Mouse (Mus musculus) E14TG2a.4 (cell line): ENCODE measurements around the gene Cds2.

Source experiments
- CTCF ChIP-seq: conservative IDR thresholded peaks from 2 replicates; pipeline ENCODE4 v1.5.1; 2014; ENCODE audit warnings: low read length
- POU5F1 ChIP-seq: IDR thresholded peaks from 2 replicates; pipeline ENCODE4 v1.6.1; 2014; ENCODE audit warnings: low read length, borderline replicate concordance

DNA sequence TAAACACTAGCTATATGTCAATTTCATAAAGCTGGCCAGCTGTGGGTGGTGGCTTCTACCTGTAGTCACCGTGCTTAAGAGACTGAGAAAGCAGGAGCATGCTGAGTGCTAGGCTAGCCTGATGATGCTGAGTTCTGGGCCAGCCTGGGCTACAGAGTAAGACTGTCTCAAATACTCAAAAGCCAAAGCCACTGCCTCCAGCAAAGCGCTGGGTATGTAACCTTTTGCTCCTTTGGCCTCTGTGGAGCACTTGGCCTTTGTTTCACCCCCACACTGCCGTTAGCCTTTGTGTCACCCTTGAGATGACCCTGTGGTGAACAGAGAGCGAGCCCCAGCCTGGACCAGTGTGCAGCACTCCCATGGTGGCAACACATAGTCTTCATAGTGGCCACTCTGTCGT is 57.6 kb downstream of the Cds2 start:
- TF ChIP-seq CTCF: no peak
- TF ChIP-seq POU5F1: no peak
